7 mouse cellular contexts compared by ENCODE assay signal in the genomic region with DNA sequence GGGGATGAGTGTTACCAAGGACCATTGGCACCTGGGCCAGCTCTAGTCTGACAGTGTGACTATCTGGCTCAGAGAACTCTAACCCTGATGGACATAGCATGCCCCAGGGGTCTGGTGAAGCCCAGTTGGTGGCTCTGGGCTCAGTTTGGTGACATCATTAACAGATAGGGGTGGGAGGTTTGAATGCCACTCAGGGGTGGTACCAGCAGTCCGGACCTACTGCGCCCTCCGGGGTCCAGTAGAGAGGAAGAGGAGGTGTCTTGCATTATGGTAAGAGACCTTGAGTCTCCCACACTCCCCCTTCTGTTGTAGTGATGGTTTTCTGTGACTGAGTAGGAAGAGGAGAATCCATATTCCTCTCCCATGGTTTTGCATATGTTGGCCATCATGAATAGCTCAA. TPM values are rescaled to one million over a fixed set of nuclear protein-coding genes. Genes with fewer than 3 reads are reported as not detected.
DNase-seq lines count a peak whose midpoint lies in the region; ATAC-seq and TF ChIP-seq lines count a peak whose summit lies in the region.

No protein-coding gene starts in this region.

- no peak overlapping the region for H3K27ac ChIP-seq in left cerebral cortex, adult 2 months
- H3K27ac ChIP-seq in embryonic facial prominence, embryonic 15.5 days (replicated peaks): no peak overlapping the region
- H3K27ac ChIP-seq in hindbrain, embryonic 16.5 days (ENCODE audit: low read depth, low read length): no peak overlapping the region

- H3K4me1 ChIP-seq in embryonic facial prominence, embryonic 15.5 days: peaks cover 72% of the 10 kb centered on the region
- peaks cover 69% of the 10 kb centered on the region for H3K4me1 ChIP-seq in hindbrain, embryonic 16.5 days (ENCODE audit: control insufficient read depth, insufficient read depth, low read depth, low read length)

- H3K4me3 ChIP-seq in left cerebral cortex, adult 2 months: peak overlapping the region; percentile 18
- 0 out of 2 replicates have a peak overlapping the region, but pooled peaks have one; percentile 10 for H3K4me3 ChIP-seq in embryonic facial prominence, embryonic 15.5 days (replicated peaks)
- peak overlapping the region; percentile 88 for H3K4me3 ChIP-seq in hindbrain, embryonic 16.5 days (ENCODE audit: low read length)
- peak overlapping the region; percentile 98 for H3K4me3 ChIP-seq in myocyte

- no peak for ATAC-seq in embryonic facial prominence, embryonic 15.5 days (ENCODE audit: insufficient number of reproducible peaks, low FRiP score, low TSS enrichment, low read depth)
- ATAC-seq in hindbrain, embryonic 16.5 days: no peak

- no peak for DNase-seq in left cerebral cortex, adult 2 months (ENCODE audit: extremely low spot score in 1 of 2, low spot score in 2 of 2)
- DNase-seq in left cerebral cortex, postnatal 10 days (ENCODE audit: extremely low spot score in 1 of 2, low spot score in 2 of 2): no peak
- DNase-seq in adrenal gland, adult 8-10 months: no peak
- no peak for DNase-seq in adrenal gland, adult 2 months

- intact Hi-C loops in left cerebral cortex, adult 2 months (cut with DNase I): no loop called here
- intact Hi-C loops in left cerebral cortex, postnatal 10 days (cut with DNase I): no loop called here

- no peak overlapping the region for H3K9ac ChIP-seq in embryonic facial prominence, embryonic 15.5 days
- H3K9ac ChIP-seq in hindbrain, embryonic 16.5 days (ENCODE audit: low read depth, low read length): 0 out of 2 replicates have a peak overlapping the region, but pooled peaks have one; percentile 0

- H3K79me2 ChIP-seq in myocyte (ENCODE audit: control insufficient read depth, insufficient read depth): peaks cover 81% of the 10 kb centered on the region

- TF ChIP-seq POLR2A in myocyte (IDR thresholded peaks at IDR 0.05; ENCODE audit: insufficient read length, low read depth): no peak

- no peak overlapping the region for H3ac ChIP-seq in myocyte (ENCODE audit: control insufficient read depth, insufficient read length)

- peak overlapping the region; percentile 93 for H3K4me2 ChIP-seq in embryonic facial prominence, embryonic 15.5 days (replicated peaks)
- H3K4me2 ChIP-seq in hindbrain, embryonic 16.5 days (ENCODE audit: low read length): peak overlapping the region; percentile 84
- H3K4me2 ChIP-seq in myocyte (ENCODE audit: low read depth): peak overlapping the region; percentile 94

- WGBS in embryonic facial prominence, embryonic 15.5 days: 88% methylated on average over 3 of the region's 3 CpGs
- 84% methylated on average over 3 of the region's 3 CpGs for WGBS in hindbrain, embryonic 16.5 days

- no peaks in the 10 kb centered on the region for H3K9me3 ChIP-seq in embryonic facial prominence, embryonic 15.5 days (replicated peaks)
- no peaks in the 10 kb centered on the region for H3K9me3 ChIP-seq in hindbrain, embryonic 16.5 days (ENCODE audit: control insufficient read depth, low read length)

- TF ChIP-seq CTCF in left cerebral cortex, adult 2 months (IDR thresholded peaks at IDR 0.05): no peak

- H3K27me3 ChIP-seq in embryonic facial prominence, embryonic 15.5 days: no peaks in the 10 kb centered on the region
- H3K27me3 ChIP-seq in hindbrain, embryonic 16.5 days (replicated peaks; ENCODE audit: control insufficient read depth, insufficient read depth, low read length): no peaks in the 10 kb centered on the region
- no peaks in the 10 kb centered on the region for H3K27me3 ChIP-seq in myocyte (ENCODE audit: control insufficient read depth, insufficient read depth, insufficient read length)

- peaks cover 6% of the 10 kb centered on the region; the same call in 1 of the 2 replicates for H3K36me3 ChIP-seq in embryonic facial prominence, embryonic 15.5 days
- H3K36me3 ChIP-seq in hindbrain, embryonic 16.5 days (ENCODE audit: control insufficient read depth, insufficient read depth, low read length): no peaks in the 10 kb centered on the region
- peaks cover 5% of the 10 kb centered on the region for H3K36me3 ChIP-seq in myocyte (ENCODE audit: control insufficient read depth, insufficient read depth)

TF ChIP-seq in myocyte, 11 proteins besides CTCF, POLR2A, EP300 and RAD21:
- TF ChIP-seq MYOD1 (IDR thresholded peaks at IDR 0.05; ENCODE audit: control insufficient read depth in 1 of 3, insufficient read length in 2 of 3, low read depth in 2 of 3) (no peak), POLR2AphosphoS2 (IDR thresholded peaks at IDR 0.05; ENCODE audit: insufficient read length, low read depth) (no peak), TCF3 (IDR thresholded peaks at IDR 0.05; ENCODE audit: insufficient read length, low read depth) (no peak), USF1 (IDR thresholded peaks at IDR 0.05; ENCODE audit: low read depth) (no peak)

RNA-seq across cellular contexts. Expression of gene Hs6st1, which starts 3.4 kb away (rescaled TPM):
- total RNA-seq in left cerebral cortex, adult 2 months (2021): 10 to 100 TPM; 52.8 to 56.1 TPM
- total RNA-seq in left cerebral cortex, postnatal 10 days (2021): 10 to 100 TPM; 87.9 to 89.2 TPM
- 8.3 and 11.2 TPM in 2 replicates for polyA plus RNA-seq in embryonic facial prominence, embryonic 15.5 days (2015; fragmentation: Nextera tagmentation; extraction: Ambion mirVana)
- polyA plus RNA-seq in hindbrain, embryonic 16.5 days (2015; fragmentation: Nextera tagmentation; extraction: Ambion mirVana): 9.5 and 11.7 TPM in 2 replicates
- polyA plus RNA-seq in myocyte (2012; fragmentation: generic; extraction: Trizol): 66.6 TPM
- 100 to 1,000 TPM in 2 of 4 experiments, 10 to 100 TPM in 2; 70.2 to 122 (median 96.6) TPM for total RNA-seq in adrenal gland, adult 8-10 months (2022)
- 100 to 1,000 TPM in 1 of 2 experiments, 10 to 100 TPM in 1; 75.1 to 135 TPM for total RNA-seq in adrenal gland, adult 2 months (2021)
- polyA plus RNA-seq in adrenal gland, adult 2 months (2012; rRNA removed): 153 and 231 TPM in 2 replicates

Comparison
In these comparisons a context has a peak if more than half of its experiments do, and no peak if none do; other contexts are left out.
1. H3K4me3 ChIP-seq: peak in every context shown above with its lines; median percentile 98 in myocyte; 88 in hindbrain, embryonic 16.5 days; 18 in left cerebral cortex, adult 2 months; 10 in embryonic facial prominence, embryonic 15.5 days.